Mouse (Mus musculus) cortical plate, adult 2 months (tissue): ENCODE data around the gene Capn8. TPM values are rescaled to one million over a fixed set of nuclear protein-coding genes. Genes with fewer than 3 reads are reported as not detected.

ENCODE experiments used
- H3K27ac ChIP-seq: fragments of 200-500 bp; 2 replicates; pipeline ENCODE4 v1.5.1; 2012; ENCODE audit warnings: low read length, control low read depth, inconsistent platforms; ENCODE audit not compliant: insufficient read depth
- H3K4me1 ChIP-seq: fragments of 200-500 bp; 2 replicates; pipeline ENCODE4 v1.6.1; 2011; ENCODE audit warnings: low read length; ENCODE audit not compliant: control insufficient read depth, insufficient read depth
- H3K4me3 ChIP-seq: fragments of 200-500 bp; 2 replicates; pipeline ENCODE4 v1.5.1; 2011; ENCODE audit warnings: mild to moderate bottlenecking, low read length, control low read depth; ENCODE audit not compliant: insufficient read depth
- CTCF ChIP-seq: fragments of 200-500 bp; IDR thresholded peaks from 2 replicates; pipeline ENCODE4 v1.5.1; 2011; ENCODE audit warnings: mild to moderate bottlenecking, control low read depth, low read length; ENCODE audit not compliant: insufficient read depth; ENCODE audit errors: extremely low read depth
- POLR2A ChIP-seq: fragments of 200-500 bp; IDR thresholded peaks from 2 replicates; pipeline ENCODE4 v1.6.1; 2011; ENCODE audit warnings: mild to moderate bottlenecking, low read length, control low read depth; ENCODE audit not compliant: insufficient read depth; ENCODE audit errors: extremely low read depth
- polyA plus RNA-seq: library from polyadenylated mRNA; depleted of rRNA; stranded (reverse); fragments of >200 nt; gene quantifications from 2 replicates; pipeline ENCODE4 v1.2.3, GENCODE M21; 2012; rRNA removed

The Capn8 gene
- 0.04 TPM in 1 of 2 replicates, not detected in the other for polyA plus RNA-seq

DNA sequence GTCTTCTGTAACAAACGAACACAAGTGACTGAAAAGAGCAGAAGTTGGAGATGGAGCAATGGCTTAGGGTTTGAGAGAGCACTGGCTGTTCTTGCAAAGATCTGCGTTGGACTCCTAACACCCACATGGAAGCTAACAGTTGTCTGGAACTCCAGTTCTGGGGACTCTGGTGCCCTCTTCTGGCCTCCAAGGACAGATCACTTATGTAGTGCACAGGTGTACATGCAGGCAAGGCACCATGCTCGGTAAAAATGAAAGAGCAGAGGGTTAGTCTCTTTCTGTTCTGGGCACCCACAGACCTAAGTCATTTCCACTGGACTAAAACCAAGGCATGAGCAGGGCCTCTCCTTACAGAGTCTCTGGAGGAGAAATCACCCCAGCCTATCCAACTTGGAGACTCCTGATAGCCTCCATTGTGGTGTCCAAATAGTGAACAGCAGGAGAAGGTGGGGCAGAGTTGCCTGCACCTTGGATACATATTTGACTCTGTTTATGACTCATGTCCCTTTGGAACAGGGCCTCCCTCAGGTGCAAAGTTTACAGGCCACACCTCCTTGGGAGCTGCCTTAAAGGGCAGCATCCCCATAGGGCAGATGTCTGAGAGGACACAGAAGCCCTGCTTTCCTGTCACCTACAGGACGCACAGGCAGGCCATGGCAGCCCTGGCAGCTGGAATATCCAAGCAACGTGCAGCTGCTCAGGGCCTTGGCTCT lies at the start of gene Capn8:
Gene Capn8, plus strand, starts transcription at position 600 of the 713 bp plus-strand sequence.
- Histone ChIP-seq H3K27ac (no peak within 1 kb of the TSS), H3K4me1 (no peaks in the 10 kb centered on the region), H3K4me3 (no peak within 1 kb of the TSS)
- 0 out of 2 replicates have a peak, but pooled peaks have one; percentile 1 for TF ChIP-seq CTCF
- TF ChIP-seq POLR2A, result no peak

DNA sequence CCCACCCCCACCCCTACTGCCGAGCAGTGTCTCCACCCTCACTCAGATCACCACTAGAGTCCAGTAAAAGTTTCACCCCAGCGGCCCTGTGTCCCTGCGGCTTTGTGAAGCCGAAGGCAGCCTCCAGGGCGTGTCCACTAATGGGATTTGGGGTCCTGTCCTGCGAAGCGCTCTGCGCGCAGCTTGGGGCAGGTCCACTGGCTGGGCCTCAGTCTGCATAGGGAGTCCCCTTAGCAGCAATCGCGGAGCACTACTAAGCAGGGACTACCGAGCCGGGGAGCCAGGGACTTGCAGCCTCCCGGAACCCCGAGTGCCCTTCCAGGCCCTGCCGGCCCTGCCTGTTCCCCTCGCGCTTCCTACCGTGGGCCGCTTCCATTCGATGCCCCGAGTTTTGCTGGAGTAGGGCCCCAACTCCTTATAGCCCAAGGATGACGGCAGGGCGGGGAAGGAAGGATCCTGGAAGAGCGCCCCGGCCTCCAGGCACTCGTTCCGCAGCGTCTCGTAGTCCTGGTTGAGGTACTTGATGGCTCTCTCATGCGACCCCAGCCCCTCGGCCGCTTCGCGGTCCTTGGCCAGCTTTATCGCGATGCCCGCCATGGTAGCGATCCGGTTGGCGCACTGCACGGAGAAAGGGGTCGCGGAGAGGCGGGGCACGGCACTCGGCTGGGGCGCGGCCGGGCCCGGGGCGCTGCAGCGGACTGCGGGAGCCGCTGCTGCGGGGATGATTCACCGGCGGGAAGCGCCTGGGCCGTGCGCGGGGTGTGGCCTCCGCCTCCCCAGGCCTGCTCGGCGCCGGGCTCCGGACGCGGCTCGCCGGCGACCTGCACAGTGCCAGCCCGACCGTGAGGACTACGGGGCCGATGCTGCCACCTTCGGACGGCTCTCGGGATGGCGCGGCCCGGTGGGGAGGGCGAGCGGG lies 47.8 kb upstream of the Capn8 start, which contains the start of gene Capn2:
Gene Capn2, minus strand, starts transcription at position 851 of the 919 bp plus-strand sequence.
- Histone ChIP-seq H3K4me1 (no peaks in the 10 kb centered on the region), H3K4me3 (peak within 1 kb of the TSS; percentile 84)
- TF ChIP-seq CTCF (peak; percentile 37; the same call in 1 of the 2 replicates), POLR2A (0 out of 2 replicates have a peak, but pooled peaks have one; percentile 23)

DNA sequence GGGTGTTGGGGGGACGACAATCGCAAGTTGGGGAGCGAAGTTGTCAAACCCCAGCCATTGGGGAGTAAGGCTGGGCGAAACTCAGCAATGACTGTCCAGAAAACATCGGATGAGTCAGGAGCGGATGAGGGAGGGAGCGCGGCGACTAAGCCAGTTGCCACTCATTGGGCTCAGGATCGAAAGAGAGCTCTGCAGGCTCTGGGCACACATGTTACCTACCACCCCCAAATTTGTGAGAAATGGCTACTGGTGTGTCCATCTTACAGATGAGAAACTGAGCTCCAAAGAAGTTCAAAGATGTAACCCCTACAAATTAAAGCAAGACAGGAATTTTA lies 47.2 kb upstream of the Capn8 start:
- H3K4me1 ChIP-seq, result no peaks in the 10 kb centered on the region
- peak overlapping the region; percentile 84 for H3K4me3 ChIP-seq
- TF ChIP-seq CTCF (no peak), POLR2A (no peak)
- no peak overlapping the region for H3K27ac ChIP-seq

More for the DNA sequence above, 47.8 kb upstream of the Capn8 start, which contains the start of gene Capn2:
- 0 out of 2 replicates have a peak within 1 kb of the TSS, but pooled peaks have one; percentile 32 for H3K27ac ChIP-seq

DNA sequence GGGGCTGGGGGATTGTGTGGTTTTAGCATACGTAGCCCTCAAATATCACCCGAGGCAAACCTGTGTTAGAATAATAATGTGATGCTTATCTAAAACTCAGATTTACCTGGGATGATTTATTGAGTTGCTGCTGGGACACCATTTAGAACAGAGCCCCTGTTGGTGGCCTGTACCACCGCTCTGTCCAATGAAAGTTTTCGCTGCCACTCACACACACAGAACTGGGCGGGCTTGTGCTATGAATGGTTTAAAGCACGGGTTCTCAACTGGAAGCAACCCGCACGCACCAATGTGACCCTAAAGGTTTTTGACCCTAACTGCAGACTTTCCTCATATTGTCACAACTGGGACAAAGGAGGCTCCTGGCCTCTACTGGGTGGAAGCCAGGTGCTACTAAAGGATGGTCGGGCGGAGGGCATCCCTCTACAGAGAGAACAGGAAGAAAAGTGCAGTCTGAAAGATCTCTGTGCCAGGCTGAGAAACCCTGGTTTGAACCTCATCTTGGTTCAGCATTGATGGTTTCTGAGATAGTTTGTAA lies 46.6 kb upstream of the Capn8 start:
- no peak overlapping the region for H3K27ac ChIP-seq
- no peak overlapping the region; the same call in 1 of the 2 replicates for H3K4me3 ChIP-seq
- no peak for TF ChIP-seq POLR2A
- TF ChIP-seq CTCF, result no peak
- no peaks in the 10 kb centered on the region for H3K4me1 ChIP-seq

DNA sequence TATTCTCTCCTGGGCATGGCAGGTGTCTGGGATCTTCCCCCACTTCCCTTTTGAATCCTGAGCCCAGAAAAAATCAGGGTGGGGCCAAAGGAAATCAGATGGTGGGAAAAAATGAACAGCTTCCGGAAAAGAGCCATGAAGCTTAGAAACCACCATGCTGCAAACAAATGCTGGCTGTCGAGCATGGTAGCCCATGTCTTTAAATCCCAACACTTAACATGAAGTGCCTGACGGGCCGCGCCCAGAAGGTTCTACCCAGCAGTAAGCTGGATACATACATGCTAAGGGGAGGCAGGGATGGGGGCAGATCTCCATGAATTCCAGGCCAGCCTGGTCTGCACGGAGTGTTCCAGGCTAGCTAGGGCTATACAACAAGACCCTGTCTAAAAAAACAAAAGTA lies 46.0 kb upstream of the Capn8 start:
- no peak for TF ChIP-seq CTCF
- no peak for TF ChIP-seq POLR2A
- Histone ChIP-seq H3K4me3 (no peak overlapping the region), H3K27ac (no peak overlapping the region), H3K4me1 (no peaks in the 10 kb centered on the region)

DNA sequence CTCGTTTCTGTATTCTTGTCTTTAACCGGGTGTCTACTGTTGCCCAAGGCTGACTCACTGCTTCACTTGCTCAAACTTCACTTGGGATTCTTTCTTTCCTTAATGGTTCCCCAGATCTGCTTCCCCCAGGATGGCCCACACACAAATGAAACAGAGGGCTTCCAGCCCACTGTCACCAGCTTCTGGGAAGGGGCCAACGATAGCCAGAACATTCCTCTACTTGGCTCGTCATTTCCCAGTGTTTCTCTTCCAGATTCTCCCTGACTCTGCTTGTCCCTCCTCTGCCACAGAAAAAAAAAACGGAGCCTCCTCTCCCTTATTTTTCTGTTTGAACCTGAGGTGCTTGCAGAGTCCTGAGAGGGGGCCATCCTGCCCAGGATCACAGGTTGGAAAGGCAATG lies 45.5 kb upstream of the Capn8 start:
- Histone ChIP-seq H3K27ac (no peak overlapping the region), H3K4me1 (no peaks in the 10 kb centered on the region), H3K4me3 (no peak overlapping the region)
- no peak for TF ChIP-seq CTCF
- TF ChIP-seq POLR2A, result no peak

DNA sequence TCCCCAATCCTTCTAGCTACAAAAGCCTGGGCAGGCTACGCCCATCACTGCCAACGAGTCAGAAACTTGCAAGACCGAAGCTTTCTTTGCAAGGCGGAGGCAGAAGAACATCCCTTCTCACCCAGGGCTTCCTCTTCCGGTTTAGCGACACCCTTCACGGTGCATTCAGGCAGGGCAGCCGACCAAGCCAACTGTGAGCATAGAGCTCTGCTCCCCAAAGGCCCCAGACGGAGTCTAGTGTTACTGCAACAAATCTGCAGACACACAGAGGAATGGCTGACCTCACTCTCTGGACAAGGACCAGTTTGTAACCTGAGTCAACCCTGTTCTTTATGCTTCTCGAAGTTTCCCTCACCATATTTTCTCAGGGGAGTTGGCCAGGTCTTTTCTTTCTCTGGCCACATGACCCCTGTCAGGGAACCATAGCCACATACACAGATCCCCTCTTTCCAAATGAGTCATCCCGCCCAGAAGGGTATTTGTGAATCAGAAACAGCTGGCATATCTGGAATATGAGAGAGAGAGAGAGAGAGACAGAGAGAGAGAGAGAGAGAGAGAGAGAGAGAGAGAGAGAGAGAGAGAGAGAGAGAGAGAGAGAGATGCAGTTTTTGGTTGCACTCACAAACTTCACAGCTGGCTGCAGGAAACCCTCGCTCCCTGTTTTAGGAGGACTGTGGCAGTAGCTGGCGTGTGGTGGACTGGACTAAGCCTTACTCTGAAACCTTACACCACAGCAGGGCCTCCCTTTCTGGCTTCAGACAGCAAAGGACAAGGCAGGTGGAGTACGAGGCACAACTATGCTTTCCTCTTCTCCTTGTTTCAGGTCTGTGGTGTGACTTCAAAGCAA lies 44.5 kb upstream of the Capn8 start:
- H3K4me1 ChIP-seq, result no peaks in the 10 kb centered on the region
- TF ChIP-seq POLR2A, result no peak
- no peak for TF ChIP-seq CTCF
- H3K4me3 ChIP-seq, result no peak overlapping the region
- H3K27ac ChIP-seq, result no peak overlapping the region

DNA sequence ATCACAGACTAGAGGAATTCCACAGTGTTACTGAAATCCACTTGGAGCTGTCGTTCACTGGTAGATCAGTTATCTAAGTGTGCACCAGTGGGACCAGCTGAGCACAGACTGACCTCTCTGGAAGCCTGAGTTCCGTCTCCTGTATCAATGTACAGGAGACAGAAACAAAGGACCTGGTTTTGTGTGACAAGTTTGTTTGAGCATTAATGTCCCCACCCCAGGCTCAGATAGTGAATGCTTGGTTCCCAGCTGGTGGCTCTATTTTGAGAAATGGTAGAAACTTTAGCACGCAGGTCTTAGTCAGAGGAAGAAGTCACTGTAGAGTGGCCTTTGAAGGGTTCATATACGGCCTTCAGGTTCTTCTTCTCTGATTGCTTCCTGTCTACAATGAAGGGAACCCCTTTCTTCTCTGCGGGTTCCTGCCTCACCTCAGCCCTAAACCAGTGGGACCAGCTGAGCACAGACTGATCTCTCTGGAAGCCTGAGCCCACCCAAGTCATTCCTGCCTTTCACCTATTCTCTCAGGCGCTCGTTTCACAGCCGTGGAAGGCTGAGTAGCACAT lies 43.8 kb upstream of the Capn8 start:
- H3K4me3 ChIP-seq, result no peak overlapping the region
- TF ChIP-seq CTCF, result no peak
- TF ChIP-seq POLR2A, result no peak
- H3K27ac ChIP-seq, result no peak overlapping the region
- no peaks in the 10 kb centered on the region for H3K4me1 ChIP-seq
